Mouse (Mus musculus) ES-E14 (cell line): ENCODE data around the gene Musk.

Experiments used
- CHD2 ChIP-seq: IDR thresholded peaks from 2 replicates; pipeline ENCODE4 v1.6.1; 2014; ENCODE audit warnings: mild to moderate bottlenecking, low read depth, low read length, inconsistent platforms
- MAFK ChIP-seq: IDR thresholded peaks from 2 replicates; pipeline ENCODE4 v1.6.1; 2014; ENCODE audit warnings: mild to moderate bottlenecking, low read depth, low read length, inconsistent platforms; ENCODE audit not compliant: insufficient read depth
- ZC3H11A ChIP-seq: IDR thresholded peaks from 2 replicates; pipeline ENCODE4 v1.6.1; 2012; ENCODE audit warnings: low read depth, mild to moderate bottlenecking, inconsistent platforms, low read length, borderline replicate concordance

DNA sequence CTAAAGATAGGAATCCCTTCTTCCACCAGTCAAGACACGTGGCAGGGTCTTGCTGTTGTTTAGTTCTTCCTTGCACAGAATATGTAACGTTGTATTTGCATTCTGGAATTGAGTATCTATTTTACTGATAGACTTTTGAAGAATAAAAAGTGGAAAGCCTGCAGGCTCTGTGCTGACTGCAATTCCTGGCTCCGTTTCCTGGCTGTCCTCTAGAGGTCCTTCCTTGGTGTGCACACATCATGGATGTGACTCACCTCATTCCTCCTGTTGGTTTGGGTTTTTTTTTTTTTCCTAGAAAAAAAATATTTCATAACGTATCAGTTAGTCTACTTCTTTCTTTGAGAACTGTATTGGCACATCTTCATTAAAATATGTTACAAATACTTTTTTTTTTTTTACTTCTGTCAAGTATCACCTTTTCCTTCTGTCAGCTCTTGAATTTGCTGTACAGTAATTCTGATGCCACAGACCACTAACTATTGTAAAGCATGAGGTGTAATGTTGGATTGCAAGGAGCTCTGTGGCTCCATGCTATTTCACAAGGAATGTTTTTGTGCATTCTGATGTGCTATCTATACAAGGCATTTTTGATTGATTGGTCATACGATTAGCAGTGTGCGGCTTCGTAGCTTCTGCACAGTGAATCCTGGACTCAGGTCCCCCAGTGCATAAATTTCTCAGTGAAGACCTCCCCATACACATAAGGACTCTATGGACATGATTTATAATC lies 88.5 kb downstream of the Musk start:
- TF ChIP-seq MAFK (no peak), ZC3H11A (no peak), CHD2 (no peak)
